Mouse (Mus musculus): ENCODE data around the gene Lnpep. TPM values are rescaled to one million over a fixed set of nuclear protein-coding genes. Genes with fewer than 3 reads are reported as not detected.

The Lnpep gene
- polyA plus RNA-seq, 1 experiment from 2014 or later, result 3.2 TPM

GRCm38 (mm10) chr17:17625887-17626679 lies 1.2 kb upstream of the Lnpep start:
- Histone ChIP-seq H3K9me3 (replicated peaks) (no peaks in the 10 kb centered on the region), H3K27ac (peak overlapping the region; percentile 99), H3K36me3 (no peaks in the 10 kb centered on the region), H3K9ac (peak overlapping the region; percentile 95), H3K4me1 (replicated peaks) (peaks cover 30% of the 10 kb centered on the region), H3K27me3 (no peaks in the 10 kb centered on the region), H3K4me2 (peak overlapping the region; percentile 98), H3K4me3 (replicated peaks) (peak overlapping the region; percentile 97)
- WGBS (ENCODE audit: insufficient replicate concordance), result 16% methylated on average over 7 of the region's 7 CpGs
- ATAC-seq (ENCODE audit: low read depth) (no peak), DNase-seq (no peak)

GRCm38 (mm10) chr17:17624421-17624956 lies 361 bp downstream of the Lnpep start:
- H3K9ac ChIP-seq, result peak overlapping the region; percentile 95
- peak; percentile 92 for ATAC-seq (ENCODE audit: low read depth)
- no peaks in the 10 kb centered on the region for H3K9me3 ChIP-seq (replicated peaks)
- peak overlapping the region; percentile 97 for H3K4me3 ChIP-seq (replicated peaks)
- under 1% methylated on average over 51 of the region's 51 CpGs for WGBS (ENCODE audit: insufficient replicate concordance)
- H3K27ac ChIP-seq, result peak overlapping the region; percentile 99
- H3K4me1 ChIP-seq (replicated peaks), result peaks cover 33% of the 10 kb centered on the region
- no peaks in the 10 kb centered on the region for H3K36me3 ChIP-seq
- H3K27me3 ChIP-seq, result no peaks in the 10 kb centered on the region
- peak; percentile 89 for DNase-seq
- H3K4me2 ChIP-seq, result peak overlapping the region; percentile 98

GRCm38 (mm10) chr17:17623890-17624420 lies 895 bp downstream of the Lnpep start:
- H3K4me2 ChIP-seq, result peak overlapping the region; percentile 98
- no peaks in the 10 kb centered on the region for H3K9me3 ChIP-seq (replicated peaks)
- DNase-seq, result peak; percentile 60
- under 1% methylated on average over 38 of the region's 42 CpGs for WGBS (ENCODE audit: insufficient replicate concordance)
- ATAC-seq (ENCODE audit: low read depth), result peak; percentile 11
- peak overlapping the region; percentile 97 for H3K4me3 ChIP-seq (replicated peaks)
- H3K9ac ChIP-seq, result peak overlapping the region; percentile 95
- peaks cover 37% of the 10 kb centered on the region for H3K4me1 ChIP-seq (replicated peaks)
- no peaks in the 10 kb centered on the region for H3K36me3 ChIP-seq
- no peaks in the 10 kb centered on the region for H3K27me3 ChIP-seq
- H3K27ac ChIP-seq, result peak overlapping the region; percentile 99

GRCm38 (mm10) chr17:17623221-17623889 lies 1.5 kb downstream of the Lnpep start:
- Histone ChIP-seq H3K4me1 (replicated peaks) (peaks cover 43% of the 10 kb centered on the region), H3K9me3 (replicated peaks) (no peaks in the 10 kb centered on the region), H3K36me3 (no peaks in the 10 kb centered on the region), H3K4me3 (replicated peaks) (peak overlapping the region; percentile 97), H3K27ac (peak overlapping the region; percentile 99), H3K27me3 (no peaks in the 10 kb centered on the region), H3K4me2 (peak overlapping the region; percentile 98), H3K9ac (peak overlapping the region; percentile 95)
- DNase-seq, result no peak
- WGBS (ENCODE audit: insufficient replicate concordance), result 8% methylated on average over 7 of the region's 7 CpGs
- ATAC-seq (ENCODE audit: low read depth), result no peak

- Histone ChIP-seq H3K36me3 (no peaks in the 10 kb centered on the region), H3K27ac (no peak overlapping the region), H3K4me3 (replicated peaks) (no peak overlapping the region), H3K9ac (no peak overlapping the region), H3K27me3 (no peaks in the 10 kb centered on the region), H3K9me3 (replicated peaks) (no peaks in the 10 kb centered on the region), H3K4me1 (replicated peaks) (peaks cover 50% of the 10 kb centered on the region), H3K4me2 (no peak overlapping the region)
- WGBS (ENCODE audit: insufficient replicate concordance), result 90% methylated on average over 1 of the region's 1 CpGs
- ATAC-seq (ENCODE audit: low read depth) (no peak), DNase-seq (no peak)
Observed at GRCm38 (mm10) chr17:17622576-17622975, 2.3 kb downstream of the Lnpep start.

GRCm38 (mm10) chr17:17621586-17621985 lies 3.3 kb downstream of the Lnpep start:
- H3K27ac ChIP-seq, result no peak overlapping the region
- no peak for DNase-seq
- peaks cover 55% of the 10 kb centered on the region for H3K4me1 ChIP-seq (replicated peaks)

GRCm38 (mm10) chr17:17618463-17618862 lies 6.4 kb downstream of the Lnpep start:
- Histone ChIP-seq H3K27ac (no peak overlapping the region), H3K9me3 (replicated peaks) (no peaks in the 10 kb centered on the region), H3K4me2 (no peak overlapping the region), H3K27me3 (no peaks in the 10 kb centered on the region), H3K9ac (no peak overlapping the region), H3K4me1 (replicated peaks) (peaks cover 41% of the 10 kb centered on the region), H3K4me3 (replicated peaks) (no peak overlapping the region), H3K36me3 (no peaks in the 10 kb centered on the region)
- no peak for DNase-seq
- WGBS (ENCODE audit: insufficient replicate concordance), result 71% methylated on average over 1 of the region's 1 CpGs
- ATAC-seq (ENCODE audit: low read depth), result 0 out of 2 replicates have a peak, but pooled peaks have one; percentile 36

More at GRCm38 (mm10) chr17:17621586-17621985, 3.3 kb downstream of the Lnpep start:
- H3K36me3 ChIP-seq, result no peaks in the 10 kb centered on the region
- no peaks in the 10 kb centered on the region for H3K27me3 ChIP-seq
- H3K9me3 ChIP-seq (replicated peaks), result no peaks in the 10 kb centered on the region
- H3K9ac ChIP-seq, result no peak overlapping the region
- ATAC-seq (ENCODE audit: low read depth), result no peak
- 66% methylated on average over 3 of the region's 3 CpGs for WGBS (ENCODE audit: insufficient replicate concordance)
- H3K4me3 ChIP-seq (replicated peaks), result no peak overlapping the region
- H3K4me2 ChIP-seq, result no peak overlapping the region

GRCm38 (mm10) chr17:17617440-17618204 lies 7.2 kb downstream of the Lnpep start:
- Histone ChIP-seq H3K4me1 (replicated peaks) (peaks cover 37% of the 10 kb centered on the region), H3K4me2 (no peak overlapping the region), H3K36me3 (no peaks in the 10 kb centered on the region), H3K9me3 (replicated peaks) (no peaks in the 10 kb centered on the region), H3K9ac (no peak overlapping the region), H3K27ac (no peak overlapping the region), H3K27me3 (no peaks in the 10 kb centered on the region), H3K4me3 (replicated peaks) (no peak overlapping the region)
- DNase-seq (no peak), ATAC-seq (ENCODE audit: low read depth) (no peak)
- WGBS (ENCODE audit: insufficient replicate concordance), result 68% methylated on average over 4 of the region's 4 CpGs

GRCm38 (mm10) chr17:17612336-17612735 lies 12.5 kb downstream of the Lnpep start:
- no peak overlapping the region for H3K4me3 ChIP-seq (replicated peaks)
- H3K9ac ChIP-seq, result no peak overlapping the region
- peaks cover 24% of the 10 kb centered on the region for H3K4me1 ChIP-seq (replicated peaks)
- peak; percentile 50; the same call in 1 of the 2 replicates for ATAC-seq (ENCODE audit: low read depth)
- no peaks in the 10 kb centered on the region for H3K36me3 ChIP-seq
- no peak overlapping the region for H3K27ac ChIP-seq
- DNase-seq, result no peak
- no peaks in the 10 kb centered on the region for H3K9me3 ChIP-seq (replicated peaks)
- WGBS (ENCODE audit: insufficient replicate concordance), result 74% methylated on average over 2 of the region's 2 CpGs
- H3K4me2 ChIP-seq, result no peak overlapping the region
- no peaks in the 10 kb centered on the region for H3K27me3 ChIP-seq

GRCm38 (mm10) chr17:17609523-17609922 lies 15.3 kb downstream of the Lnpep start:
- no peak for ATAC-seq (ENCODE audit: low read depth)
- peaks cover 20% of the 10 kb centered on the region for H3K4me1 ChIP-seq (replicated peaks)
- no peaks in the 10 kb centered on the region for H3K9me3 ChIP-seq (replicated peaks)
- H3K9ac ChIP-seq, result no peak overlapping the region
- H3K36me3 ChIP-seq, result no peaks in the 10 kb centered on the region
- H3K27ac ChIP-seq, result 0 out of 2 replicates have a peak overlapping the region, but pooled peaks have one; percentile 3
- no peaks in the 10 kb centered on the region for H3K27me3 ChIP-seq
- no peak for DNase-seq
- no peak overlapping the region for H3K4me3 ChIP-seq (replicated peaks)
- 43% methylated on average over 3 of the region's 3 CpGs for WGBS (ENCODE audit: insufficient replicate concordance)
- no peak overlapping the region for H3K4me2 ChIP-seq
